Mouse (Mus musculus) testis, postnatal 14 days (tissue): ENCODE results near the gene Rabep1.

Experiments
- DNase-seq: peaks from one replicate; pipeline ENCODE4 v3.0.0; 2021; ENCODE audit warnings: low spot score

Rabep1 gene

GRCm38 (mm10) chr11:70844559-70845456, at the start of gene Rabep1:
Rabep1 (plus strand) TSS chr11:70844778.
- peak; percentile 95 for DNase-seq

- peak; percentile 29 for DNase-seq
Observed at GRCm38 (mm10) chr11:70802208-70802864, 42.2 kb upstream of the Rabep1 start.

- no peak for DNase-seq
Observed at GRCm38 (mm10) chr11:70802865-70803261, 41.7 kb upstream of the Rabep1 start.

- DNase-seq = no peak
Observed at GRCm38 (mm10) chr11:70803711-70804200, 40.8 kb upstream of the Rabep1 start.

GRCm38 (mm10) chr11:70804395-70804794, 40.2 kb upstream of the Rabep1 start:
- DNase-seq = no peak

GRCm38 (mm10) chr11:70805641-70806175, 38.9 kb upstream of the Rabep1 start:
- no peak for DNase-seq

- DNase-seq = no peak
Observed at GRCm38 (mm10) chr11:70806697-70807096, 37.9 kb upstream of the Rabep1 start.

GRCm38 (mm10) chr11:70807630-70808029, 36.9 kb upstream of the Rabep1 start:
- no peak for DNase-seq

GRCm38 (mm10) chr11:70808101-70808500, 36.5 kb upstream of the Rabep1 start:
- DNase-seq = no peak

- no peak for DNase-seq
Observed at GRCm38 (mm10) chr11:70809011-70809410, 35.6 kb upstream of the Rabep1 start.

GRCm38 (mm10) chr11:70811041-70811440, 33.5 kb upstream of the Rabep1 start:
- DNase-seq = no peak

- no peak for DNase-seq
Observed at GRCm38 (mm10) chr11:70811471-70812240, 32.9 kb upstream of the Rabep1 start.

GRCm38 (mm10) chr11:70812365-70812764, 32.2 kb upstream of the Rabep1 start, which contains the start of gene Scimp:
Scimp (minus strand) TSS chr11:70812586.
- DNase-seq = no peak

GRCm38 (mm10) chr11:70815071-70815470, 29.5 kb upstream of the Rabep1 start:
- DNase-seq = no peak

GRCm38 (mm10) chr11:70815498-70816078, 29.0 kb upstream of the Rabep1 start:
- DNase-seq = peak; percentile 48

- DNase-seq = no peak
Observed at GRCm38 (mm10) chr11:70816770-70817169, 27.8 kb upstream of the Rabep1 start.

GRCm38 (mm10) chr11:70820120-70820519, 24.5 kb upstream of the Rabep1 start:
- no peak for DNase-seq

GRCm38 (mm10) chr11:70821728-70822591, 22.6 kb upstream of the Rabep1 start:
- DNase-seq = no peak

- no peak for DNase-seq
Observed at GRCm38 (mm10) chr11:70826207-70826606, 18.4 kb upstream of the Rabep1 start.

- DNase-seq = peak; percentile 20
Observed at GRCm38 (mm10) chr11:70828975-70829615, 15.5 kb upstream of the Rabep1 start.
